Mouse (Mus musculus): ENCODE results near the gene Lce3b. TPM values are rescaled to one million over a fixed set of nuclear protein-coding genes. Genes with fewer than 3 reads are reported as not detected.

The Lce3b gene
- total and polyA plus RNA-seq, 3 experiments = not detected

DNA sequence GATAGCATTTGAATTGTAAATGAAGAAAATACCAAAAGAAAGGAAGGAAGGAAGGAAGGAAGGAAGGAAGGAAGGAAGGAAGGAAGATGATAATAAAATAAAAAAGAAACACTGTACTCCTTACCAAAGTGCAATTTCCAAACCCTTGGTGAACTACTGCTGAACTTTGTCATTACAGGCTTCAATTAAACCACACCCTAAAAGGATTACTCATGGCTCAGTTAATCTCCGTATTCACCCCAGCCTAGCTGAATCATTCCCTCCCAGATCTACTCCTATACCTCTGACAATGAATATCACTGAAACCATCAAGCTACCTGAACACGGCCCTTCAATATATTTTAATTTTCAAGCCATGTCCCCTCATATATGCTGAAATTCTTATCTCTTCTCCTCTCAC, 45.7 kb downstream of the Lce3b start:
- no peaks in the 10 kb centered on the region for H3K4me1 ChIP-seq (ENCODE audit: insufficient read depth, low read depth, low read length)
- H3K27me3 ChIP-seq (ENCODE audit: insufficient read depth, low read length) = no peaks in the 10 kb centered on the region
- no peaks in the 10 kb centered on the region for H3K9me3 ChIP-seq (replicated peaks)
- TF ChIP-seq CTCF (IDR thresholded peaks at IDR 0.05; ENCODE audit: low read depth, low read length) (no peak), POLR2AphosphoS5 (IDR thresholded peaks at IDR 0.05; ENCODE audit: insufficient replicate concordance, low read depth, low read length) (no peak), GATA1 (IDR thresholded peaks at IDR 0.05; ENCODE audit: borderline replicate concordance, low read length) (no peak), TAL1 (conservative IDR thresholded peaks at IDR 0.05; ENCODE audit: low read depth, low read length) (no peak), GATA2 (IDR thresholded peaks at IDR 0.05; ENCODE audit: borderline replicate concordance, low read depth, low read length) (no peak)
- H3K4me3 ChIP-seq (ENCODE audit: low read depth, low read length) = no peak overlapping the region
- DNase-seq (ENCODE audit: low spot score) (no peak), ATAC-seq (ENCODE audit: extremely low read depth, insufficient number of reproducible peaks, low FRiP score, poor library complexity, severe bottlenecking) (no peak)
- H3K36me3 ChIP-seq (replicated peaks) = no peaks in the 10 kb centered on the region

Other genes starting within 250 kb of the Lce3b start
Only the 20 nearest of the 21 such genes appear.
- not detected in 2 replicates for gene Lce1e, start 223.9 kb upstream of the Lce3b start, total RNA-seq (2014; fragmentation: Nextera tagmentation)
- not detected in 2 replicates for gene Lce1e, start 223.9 kb upstream of the Lce3b start, total RNA-seq (2017)
- not detected in 2 replicates for gene Lce1e, start 223.9 kb upstream of the Lce3b start, polyA plus RNA-seq (2012)
- not detected in 2 replicates for gene Lce1f, start 212.6 kb upstream of the Lce3b start, total RNA-seq (2014; fragmentation: Nextera tagmentation)
- gene Lce1f, start 212.6 kb upstream of the Lce3b start, total RNA-seq (2017) = not detected in 2 replicates
- not detected in 2 replicates for gene Lce1f, start 212.6 kb upstream of the Lce3b start, polyA plus RNA-seq (2012)
- not detected in 2 replicates for gene Gm38119, start 193.9 kb upstream of the Lce3b start, total RNA-seq (2014; fragmentation: Nextera tagmentation)
- not detected in 2 replicates for gene Gm38119, start 193.9 kb upstream of the Lce3b start, total RNA-seq (2017)
- gene Gm38119, start 193.9 kb upstream of the Lce3b start, polyA plus RNA-seq (2012) = not detected in 2 replicates
- not detected in 2 replicates for gene Lce1g, start 180.6 kb upstream of the Lce3b start, total RNA-seq (2014; fragmentation: Nextera tagmentation)
- not detected in 2 replicates for gene Lce1g, start 180.6 kb upstream of the Lce3b start, total RNA-seq (2017)
- not detected in 2 replicates for gene Lce1g, start 180.6 kb upstream of the Lce3b start, polyA plus RNA-seq (2012)
- not detected in 2 replicates for gene Lce1h, start 167.9 kb upstream of the Lce3b start, total RNA-seq (2014; fragmentation: Nextera tagmentation)
- not detected in 2 replicates for gene Lce1h, start 167.9 kb upstream of the Lce3b start, total RNA-seq (2017)
- not detected in 2 replicates for gene Lce1h, start 167.9 kb upstream of the Lce3b start, polyA plus RNA-seq (2012)
- gene Lce1i, start 154.1 kb upstream of the Lce3b start, total RNA-seq (2014; fragmentation: Nextera tagmentation) = not detected in 2 replicates
- gene Lce1i, start 154.1 kb upstream of the Lce3b start, total RNA-seq (2017) = not detected in 2 replicates
- gene Lce1i, start 154.1 kb upstream of the Lce3b start, polyA plus RNA-seq (2012) = not detected in 2 replicates
- not detected in 2 replicates for gene Lce1j, start 142.5 kb upstream of the Lce3b start, total RNA-seq (2014; fragmentation: Nextera tagmentation)
- not detected in 2 replicates for gene Lce1j, start 142.5 kb upstream of the Lce3b start, total RNA-seq (2017)
- not detected in 2 replicates for gene Lce1j, start 142.5 kb upstream of the Lce3b start, polyA plus RNA-seq (2012)
- gene Lce1k, start 125.1 kb upstream of the Lce3b start, total RNA-seq (2014; fragmentation: Nextera tagmentation) = not detected in 2 replicates
- not detected in 2 replicates for gene Lce1k, start 125.1 kb upstream of the Lce3b start, total RNA-seq (2017)
- not detected in 2 replicates for gene Lce1k, start 125.1 kb upstream of the Lce3b start, polyA plus RNA-seq (2012)
- not detected in 2 replicates for gene Kprp, start 105.7 kb upstream of the Lce3b start, total RNA-seq (2014; fragmentation: Nextera tagmentation)
- gene Kprp, start 105.7 kb upstream of the Lce3b start, total RNA-seq (2017) = 0.05 and 0.06 TPM in 2 replicates
- not detected in 2 replicates for gene Kprp, start 105.7 kb upstream of the Lce3b start, polyA plus RNA-seq (2012)
- not detected in 2 replicates for gene Lce1l, start 81.7 kb upstream of the Lce3b start, total RNA-seq (2014; fragmentation: Nextera tagmentation)
- not detected in 2 replicates for gene Lce1l, start 81.7 kb upstream of the Lce3b start, total RNA-seq (2017)
- gene Lce1l, start 81.7 kb upstream of the Lce3b start, polyA plus RNA-seq (2012) = not detected in 2 replicates
- gene 2310050C09Rik, start 62.8 kb upstream of the Lce3b start, total RNA-seq (2014; fragmentation: Nextera tagmentation) = not detected in 2 replicates
- gene 2310050C09Rik, start 62.8 kb upstream of the Lce3b start, total RNA-seq (2017) = not detected in 2 replicates
- not detected in 2 replicates for gene 2310050C09Rik, start 62.8 kb upstream of the Lce3b start, polyA plus RNA-seq (2012)
- not detected in 2 replicates for gene Lce3a, start 6.7 kb upstream of the Lce3b start, total RNA-seq (2014; fragmentation: Nextera tagmentation)
- not detected in 2 replicates for gene Lce3a, start 6.7 kb upstream of the Lce3b start, total RNA-seq (2017)
- not detected in 2 replicates for gene Lce3a, start 6.7 kb upstream of the Lce3b start, polyA plus RNA-seq (2012)
- not detected in 2 replicates for gene Lce3c, start 11.5 kb downstream of the Lce3b start, total RNA-seq (2014; fragmentation: Nextera tagmentation)
- gene Lce3c, start 11.5 kb downstream of the Lce3b start, total RNA-seq (2017) = not detected in 2 replicates
- not detected in 2 replicates for gene Lce3c, start 11.5 kb downstream of the Lce3b start, polyA plus RNA-seq (2012)
- gene Lce3d, start 24.4 kb downstream of the Lce3b start, total RNA-seq (2014; fragmentation: Nextera tagmentation) = not detected in 2 replicates
- gene Lce3d, start 24.4 kb downstream of the Lce3b start, total RNA-seq (2017) = 0.46 TPM in 1 of 2 replicates, not detected in the other
- not detected in 2 replicates for gene Lce3d, start 24.4 kb downstream of the Lce3b start, polyA plus RNA-seq (2012)
- not detected in 2 replicates for gene Lce3e, start 34.1 kb downstream of the Lce3b start, total RNA-seq (2014; fragmentation: Nextera tagmentation)
- gene Lce3e, start 34.1 kb downstream of the Lce3b start, total RNA-seq (2017) = not detected in 2 replicates
- not detected in 2 replicates for gene Lce3e, start 34.1 kb downstream of the Lce3b start, polyA plus RNA-seq (2012)
- gene Lce3f, start 59.2 kb downstream of the Lce3b start, total RNA-seq (2014; fragmentation: Nextera tagmentation) = not detected in 2 replicates
- not detected in 2 replicates for gene Lce3f, start 59.2 kb downstream of the Lce3b start, total RNA-seq (2017)
- not detected in 2 replicates for gene Lce3f, start 59.2 kb downstream of the Lce3b start, polyA plus RNA-seq (2012)
- not detected in 2 replicates for gene Crct1, start 82.7 kb downstream of the Lce3b start, total RNA-seq (2014; fragmentation: Nextera tagmentation)
- not detected in 2 replicates for gene Crct1, start 82.7 kb downstream of the Lce3b start, total RNA-seq (2017)
- gene Crct1, start 82.7 kb downstream of the Lce3b start, polyA plus RNA-seq (2012) = not detected in 2 replicates
- gene Lce1m, start 86.1 kb downstream of the Lce3b start, total RNA-seq (2014; fragmentation: Nextera tagmentation) = not detected in 2 replicates
- gene Lce1m, start 86.1 kb downstream of the Lce3b start, total RNA-seq (2017) = 0.38 TPM in 1 of 2 replicates, not detected in the other
- not detected in 2 replicates for gene Lce1m, start 86.1 kb downstream of the Lce3b start, polyA plus RNA-seq (2012)
- not detected in 2 replicates for gene Gm4858, start 135.8 kb downstream of the Lce3b start, total RNA-seq (2014; fragmentation: Nextera tagmentation)
- 0.27 TPM in 1 of 2 replicates, not detected in the other for gene Gm4858, start 135.8 kb downstream of the Lce3b start, total RNA-seq (2017)
- not detected in 2 replicates for gene Gm4858, start 135.8 kb downstream of the Lce3b start, polyA plus RNA-seq (2012)
- not detected in 2 replicates for gene Crnn, start 211.8 kb downstream of the Lce3b start, total RNA-seq (2014; fragmentation: Nextera tagmentation)
- 0.22 TPM in 1 of 2 replicates, not detected in the other for gene Crnn, start 211.8 kb downstream of the Lce3b start, total RNA-seq (2017)
- gene Crnn, start 211.8 kb downstream of the Lce3b start, polyA plus RNA-seq (2012) = not detected in 2 replicates

All from G1E (cell line).